9 mouse cellular contexts compared by ENCODE assay signal in genomic region chr17:29801358-29801757, GRCm38 (mm10).
DNase-seq lines count a peak whose midpoint lies in the region; ATAC-seq and TF ChIP-seq lines count a peak whose summit lies in the region.
"Had no signal": no experiment of that assay in that cellular context is flagged by ENCODE, and none has a peak within 500 bp of the region (broad histone marks: within the 10 kb centered on the region; RNA-seq: fewer than 3 reads in every experiment).

No protein-coding gene starts in this region.

- no peak overlapping the region for H3K4me3 ChIP-seq in hindbrain, postnatal 0 days (ENCODE audit: low read length)
- no peak overlapping the region for H3K4me3 ChIP-seq in hindbrain, embryonic 13.5 days
- H3K4me3 ChIP-seq in E14TG2a.4 (replicated peaks; ENCODE audit: low read length): no peak overlapping the region
- H3K4me3 ChIP-seq in bone marrow, adult 2 months (replicated peaks; ENCODE audit: control insufficient read depth, low read depth, low read length): no peak overlapping the region
- no peak overlapping the region for H3K4me3 ChIP-seq in embryonic fibroblast, embryonic 13.5 days (ENCODE audit: insufficient read depth, low read length)
- H3K4me3 ChIP-seq: erythroblast, embryonic 14.5 days had no signal

- WGBS in hindbrain, postnatal 0 days: 32% methylated on average over 4 of the region's 4 CpGs
- 27% methylated on average over 4 of the region's 4 CpGs for WGBS in hindbrain, embryonic 13.5 days
- 27% methylated on average over 4 of the region's 4 CpGs for WGBS in bone marrow, adult 2 months

- H3K36me3 ChIP-seq in hindbrain, postnatal 0 days (ENCODE audit: insufficient read depth, low read length): no peaks in the 10 kb centered on the region
- no peaks in the 10 kb centered on the region for H3K36me3 ChIP-seq in hindbrain, embryonic 13.5 days
- H3K36me3 ChIP-seq in E14TG2a.4 (ENCODE audit: insufficient read depth, low read length): no peaks in the 10 kb centered on the region

- no peak overlapping the region for H3K9ac ChIP-seq in hindbrain, postnatal 0 days (replicated peaks; ENCODE audit: low read length)
- H3K9ac ChIP-seq in hindbrain, embryonic 13.5 days: no peak overlapping the region

- TF ChIP-seq POLR2A in bone marrow, adult 2 months (IDR thresholded peaks at IDR 0.05; ENCODE audit: borderline replicate concordance, control insufficient read depth, low read depth, low read length): no peak
- no peak for TF ChIP-seq POLR2A in embryonic fibroblast, embryonic 13.5 days (IDR thresholded peaks at IDR 0.05; ENCODE audit: low read depth, low read length)

- peak; percentile 56 for DNase-seq in hindbrain, postnatal 0 days (ENCODE audit: low spot score)
- DNase-seq in layer of hippocampus, postnatal 10 days (ENCODE audit: low spot score in 2 of 2): peak; percentile 79 to 83
- peak; percentile 38 to 68 for DNase-seq in urinary bladder, adult 18-20 months (ENCODE audit: low spot score in 2 of 2)

- no peak for ATAC-seq in hindbrain, postnatal 0 days
- ATAC-seq in hindbrain, embryonic 13.5 days (ENCODE audit: low FRiP score): no peak
- peak; percentile 42; the same call in 1 of the 2 replicates for ATAC-seq in neutrophil, adult 5-6 weeks (ENCODE audit: extremely low read depth, insufficient number of reproducible peaks, low FRiP score, poor library complexity, severe bottlenecking)

- peak; percentile 81 for TF ChIP-seq CTCF in hindbrain, postnatal 0 days (IDR thresholded peaks at IDR 0.05; ENCODE audit: low read depth)
- peak; percentile 93 for TF ChIP-seq CTCF in E14TG2a.4 (conservative IDR thresholded peaks at IDR 0.05; ENCODE audit: low read length)
- TF ChIP-seq CTCF in bone marrow, adult 2 months (IDR thresholded peaks at IDR 0.05; ENCODE audit: control insufficient read depth, insufficient read depth, low read length): peak; percentile 69
- TF ChIP-seq CTCF in embryonic fibroblast, embryonic 13.5 days (IDR thresholded peaks at IDR 0.05; ENCODE audit: borderline replicate concordance, insufficient read depth, low read length): peak; percentile 22; the same call in 1 of the 2 replicates

- H3K9me3 ChIP-seq in hindbrain, postnatal 0 days (ENCODE audit: low read length): no peaks in the 10 kb centered on the region
- no peaks in the 10 kb centered on the region; the same call in 1 of the 2 replicates for H3K9me3 ChIP-seq in hindbrain, embryonic 13.5 days
- H3K9me3 ChIP-seq in E14TG2a.4 (ENCODE audit: low read length): peaks cover 14% of the 10 kb centered on the region

- peaks cover 7% of the 10 kb centered on the region; the same call in 1 of the 2 replicates for H3K4me1 ChIP-seq in hindbrain, postnatal 0 days (ENCODE audit: insufficient read depth, low read length)
- peaks cover 20% of the 10 kb centered on the region for H3K4me1 ChIP-seq in hindbrain, embryonic 13.5 days (replicated peaks)
- H3K4me1 ChIP-seq in E14TG2a.4 (replicated peaks; ENCODE audit: low read depth, low read length): peaks cover 56% of the 10 kb centered on the region
- no peaks in the 10 kb centered on the region for H3K4me1 ChIP-seq in bone marrow, adult 2 months (ENCODE audit: control insufficient read depth, insufficient read depth, low read length)
- H3K4me1 ChIP-seq in embryonic fibroblast, embryonic 13.5 days (ENCODE audit: control insufficient read depth, insufficient read depth, low read length): no peaks in the 10 kb centered on the region

- no peaks in the 10 kb centered on the region for H3K27me3 ChIP-seq in hindbrain, postnatal 0 days (ENCODE audit: insufficient read depth, low read length)
- H3K27me3 ChIP-seq in hindbrain, embryonic 13.5 days: 0 out of 2 replicates have a peak, but pooled peaks cover 10% of the 10 kb centered on the region
- H3K27me3 ChIP-seq in E14TG2a.4 (ENCODE audit: insufficient read depth, low read length): peaks cover 8% of the 10 kb centered on the region; the same call in 1 of the 2 replicates

- H3K4me2 ChIP-seq in hindbrain, postnatal 0 days (ENCODE audit: low read depth, low read length): no peak overlapping the region
- H3K4me2 ChIP-seq in hindbrain, embryonic 13.5 days: no peak overlapping the region

- H3K27ac ChIP-seq in hindbrain, postnatal 0 days: no peak overlapping the region
- H3K27ac ChIP-seq in hindbrain, embryonic 13.5 days: no peak overlapping the region
- no peak overlapping the region for H3K27ac ChIP-seq in bone marrow, adult 2 months (ENCODE audit: control insufficient read depth, insufficient read depth, low read depth, low read length, poor library complexity)
- H3K27ac ChIP-seq in embryonic fibroblast, embryonic 13.5 days (ENCODE audit: insufficient read depth, low read length): no peak overlapping the region

Comparison
In these comparisons a context has a peak if more than half of its experiments do, and no peak if none do; other contexts are left out.
1. CTCF ChIP-seq: peak in every context shown above with its lines; median percentile 93 in E14TG2a.4; 81 in hindbrain, postnatal 0 days; 69 in bone marrow, adult 2 months; 22 in embryonic fibroblast, embryonic 13.5 days.